Mouse (Mus musculus) limb, embryonic 12.5 days (tissue): ENCODE data around the gene Dynlt1f. TPM values are rescaled to one million over a fixed set of nuclear protein-coding genes. Genes with fewer than 3 reads are reported as not detected.
"Not testable (repeated sequence)": the region's sequence is repeated elsewhere in the genome, so short reads cannot be mapped to it uniquely, and the experiment has no call there.

Source experiments
- ATAC-seq: fragments of 200-750 bp; cut with Nextera tagmentation; 2 replicates; pipeline ENCODE4 v1.8.0; 2017; ENCODE audit warnings: low read depth, moderate TSS enrichment; ENCODE audit not compliant: insufficient number of reproducible peaks, insufficient read depth, low FRiP score, low TSS enrichment
- H3K27ac ChIP-seq: fragments of 300-500 bp; sonication (generic); 2 replicates; pipeline ENCODE4 v1.5.1; 2016; ENCODE audit warnings: mild to moderate bottlenecking, moderate library complexity
- H3K27me3 ChIP-seq: fragments of 300-500 bp; sonication (generic); 2 replicates; pipeline ENCODE4 v1.6.1; 2016; ENCODE audit warnings: mild to moderate bottlenecking, moderate library complexity
- H3K36me3 ChIP-seq: fragments of 300-500 bp; sonication (generic); 2 replicates; pipeline ENCODE4 v1.6.1; 2016; ENCODE audit warnings: mild to moderate bottlenecking, moderate library complexity
- H3K4me1 ChIP-seq: fragments of 300-500 bp; sonication (generic); replicated peaks from 2 replicates; pipeline ENCODE4 v1.6.1; 2016
- H3K4me2 ChIP-seq: fragments of 300-500 bp; sonication (generic); 2 replicates; pipeline ENCODE4 v1.6.1; 2016; ENCODE audit warnings: mild to moderate bottlenecking, moderate library complexity
- H3K4me3 ChIP-seq: fragments of 300-500 bp; sonication (generic); replicated peaks from 2 replicates; pipeline ENCODE4 v1.5.1; 2016; ENCODE audit warnings: mild to moderate bottlenecking
- H3K9ac ChIP-seq: fragments of 300-500 bp; sonication (generic); replicated peaks from 2 replicates; pipeline ENCODE4 v1.6.1; 2016; ENCODE audit warnings: mild to moderate bottlenecking, moderate library complexity
- H3K9me3 ChIP-seq: fragments of 300-500 bp; sonication (generic); 2 replicates; pipeline ENCODE4 v1.6.1; 2016; ENCODE audit warnings: mild to moderate bottlenecking, moderate library complexity
- WGBS: fragments of 180-500 bp; shearing (Covaris S2); methylation state at CpG from one replicate; pipeline ENCODE4 v1.1.7; 2016; 5-methylcytosine and 5-hydroxymethylcytosine counted together
- polyA plus RNA-seq: library from polyadenylated mRNA; unstranded; fragments of >200 nt; fragmentation: Nextera tagmentation; extraction: Ambion mirVana; gene quantifications from 2 replicates; pipeline ENCODE4 v1.2.1, GENCODE M21; 2016

The Dynlt1f gene
- 312 and 326 TPM in 2 replicates for polyA plus RNA-seq

- peak; percentile 95 for ATAC-seq
These were observed at the start of gene Dynlt1f for GRCm38 (mm10) chr17:6655567-6656281. Gene Dynlt1f (minus strand): TSS chr17:6655900.

GRCm38 (mm10) chr17:6703381-6704270 lies 47.9 kb upstream of the Dynlt1f start:
- H3K9me3 ChIP-seq, H3K4me3 ChIP-seq, H3K4me2 ChIP-seq, H3K27me3 ChIP-seq, H3K9ac ChIP-seq, H3K27ac ChIP-seq, H3K4me1 ChIP-seq, ATAC-seq, H3K36me3 ChIP-seq: not testable (repeated sequence)
- 66% methylated on average over 9 of the region's 9 CpGs for WGBS

More at GRCm38 (mm10) chr17:6655567-6656281, at the start of gene Dynlt1f:
- peak within 1 kb of the TSS; percentile 66 for H3K9ac ChIP-seq
- peak within 1 kb of the TSS; percentile 74 for H3K27ac ChIP-seq
- WGBS: 8% methylated on average over 17 of the region's 33 CpGs
- H3K4me1 ChIP-seq, H3K36me3 ChIP-seq, H3K27me3 ChIP-seq, H3K9me3 ChIP-seq: not testable (repeated sequence)
- peak within 1 kb of the TSS; percentile 49 for H3K4me2 ChIP-seq
- peak within 1 kb of the TSS; percentile 50 for H3K4me3 ChIP-seq

- H3K9me3 ChIP-seq, H3K9ac ChIP-seq, H3K4me1 ChIP-seq, ATAC-seq, H3K27ac ChIP-seq, H3K4me2 ChIP-seq, H3K4me3 ChIP-seq, H3K36me3 ChIP-seq, H3K27me3 ChIP-seq: not testable (repeated sequence)
- WGBS: 55% methylated on average over 2 of the region's 8 CpGs
These were observed 47.0 kb upstream of the Dynlt1f start for GRCm38 (mm10) chr17:6702625-6703221.

GRCm38 (mm10) chr17:6700077-6700476 lies 44.4 kb upstream of the Dynlt1f start:
- 73% methylated on average over 4 of the region's 7 CpGs for WGBS
- H3K4me3 ChIP-seq, H3K9ac ChIP-seq, H3K27ac ChIP-seq, H3K4me1 ChIP-seq, H3K36me3 ChIP-seq, H3K9me3 ChIP-seq, H3K27me3 ChIP-seq, ATAC-seq, H3K4me2 ChIP-seq: not testable (repeated sequence)

- H3K4me2 ChIP-seq, H3K27ac ChIP-seq, H3K27me3 ChIP-seq, H3K4me3 ChIP-seq, H3K9me3 ChIP-seq, ATAC-seq, H3K4me1 ChIP-seq, H3K9ac ChIP-seq, H3K36me3 ChIP-seq: not testable (repeated sequence)
- WGBS: 92% methylated on average over 9 of the region's 9 CpGs
These were observed 43.8 kb upstream of the Dynlt1f start for GRCm38 (mm10) chr17:6699502-6699901.

GRCm38 (mm10) chr17:6697224-6697775 lies 41.6 kb upstream of the Dynlt1f start:
- not testable (repeated sequence) for H3K36me3 ChIP-seq, H3K27ac ChIP-seq, H3K27me3 ChIP-seq, H3K4me3 ChIP-seq, H3K9ac ChIP-seq, H3K4me2 ChIP-seq, H3K9me3 ChIP-seq, H3K4me1 ChIP-seq, ATAC-seq
- 37% methylated on average over 3 of the region's 4 CpGs for WGBS

- H3K9me3 ChIP-seq, H3K4me1 ChIP-seq, H3K27ac ChIP-seq, H3K27me3 ChIP-seq, H3K4me3 ChIP-seq, H3K4me2 ChIP-seq, H3K36me3 ChIP-seq, H3K9ac ChIP-seq: not testable (repeated sequence)
- WGBS: 59% methylated on average over 8 of the region's 8 CpGs
- ATAC-seq: 0 out of 2 replicates have a peak, but pooled peaks have one; percentile 33
These were observed 40.8 kb upstream of the Dynlt1f start for GRCm38 (mm10) chr17:6696521-6696920.

GRCm38 (mm10) chr17:6695712-6696111 lies 40.0 kb upstream of the Dynlt1f start:
- not testable (repeated sequence) for H3K9me3 ChIP-seq, H3K36me3 ChIP-seq, H3K4me1 ChIP-seq, H3K9ac ChIP-seq, H3K27me3 ChIP-seq, H3K27ac ChIP-seq, H3K4me3 ChIP-seq, ATAC-seq, H3K4me2 ChIP-seq
- WGBS: 83% methylated on average over 9 of the region's 9 CpGs

- WGBS: 6% methylated on average over 2 of the region's 2 CpGs
- H3K27ac ChIP-seq, ATAC-seq, H3K4me1 ChIP-seq, H3K9ac ChIP-seq, H3K9me3 ChIP-seq, H3K27me3 ChIP-seq, H3K4me3 ChIP-seq, H3K4me2 ChIP-seq, H3K36me3 ChIP-seq: not testable (repeated sequence)
These were observed 35.9 kb upstream of the Dynlt1f start for GRCm38 (mm10) chr17:6691596-6691995.

- not testable (repeated sequence) for H3K4me1 ChIP-seq, H3K4me2 ChIP-seq, H3K36me3 ChIP-seq, ATAC-seq, H3K27ac ChIP-seq, H3K27me3 ChIP-seq, H3K9ac ChIP-seq, H3K9me3 ChIP-seq, H3K4me3 ChIP-seq
- 91% methylated on average over 2 of the region's 4 CpGs for WGBS
These were observed 33.6 kb upstream of the Dynlt1f start for GRCm38 (mm10) chr17:6689344-6689743.

GRCm38 (mm10) chr17:6686299-6686971 lies 30.7 kb upstream of the Dynlt1f start:
- ATAC-seq, H3K4me3 ChIP-seq, H3K4me1 ChIP-seq, H3K27ac ChIP-seq, H3K9me3 ChIP-seq, H3K36me3 ChIP-seq, H3K27me3 ChIP-seq, H3K9ac ChIP-seq, H3K4me2 ChIP-seq: not testable (repeated sequence)
- 95% methylated on average over 3 of the region's 4 CpGs for WGBS
